ENCODE assay signal across 8 mouse cellular contexts in the genomic region with DNA sequence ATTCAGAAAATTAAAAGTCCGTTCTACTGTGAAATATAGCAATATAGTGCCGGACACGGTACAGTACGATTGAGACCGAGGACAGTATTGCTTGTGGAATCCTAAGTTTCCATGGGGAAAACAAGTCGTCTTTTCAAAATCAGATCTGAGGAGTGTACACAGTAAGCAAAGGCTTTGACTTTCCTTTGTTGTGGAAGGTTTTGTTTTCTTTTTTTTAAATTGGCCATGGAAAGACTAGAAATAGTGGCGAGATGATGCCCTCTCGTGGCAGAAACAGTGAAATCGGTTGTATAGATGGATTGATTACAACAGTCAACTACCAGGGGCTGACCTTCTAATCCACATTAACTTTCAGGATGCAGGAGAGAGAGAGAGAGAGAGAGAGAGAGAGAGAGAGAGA. TPM values are rescaled to one million over a fixed set of nuclear protein-coding genes. Genes with fewer than 3 reads are reported as not detected.
DNase-seq lines count a peak whose midpoint lies in the region.

No protein-coding gene starts in this region.

- intact Hi-C loops in gastrocnemius, postnatal 14 days (cut with DNase I; ENCODE audit: low total_unique reads): no loop called here

- peak; percentile 40 for DNase-seq in kidney, adult 9 months
- DNase-seq in kidney, adult 11 months: no peak
- DNase-seq in MEL-GATA-1-ER (ENCODE audit: extremely low read depth, low read depth): peak; percentile 17
- DNase-seq in cerebellum, adult 8-10 months: peak; percentile 34
- peak; percentile 14 for DNase-seq in gastrocnemius, postnatal 14 days
- DNase-seq in left cerebral cortex, adult 18-20 months (ENCODE audit: low spot score in 2 of 2): peak; percentile 58 to 65
- DNase-seq in right cerebral cortex, postnatal 4 days: peak; percentile 60
- no peak for DNase-seq in spleen, adult 12 weeks (ENCODE audit: low spot score)

RNA-seq across cellular contexts. Expression of gene Enpp5, which starts 40.0 kb away (rescaled TPM):
- 1 to 10 TPM; 5.1 to 5.2 TPM for total RNA-seq in gastrocnemius, postnatal 14 days (2021)
- 100 to 1,000 TPM; 197 to 201 TPM for total RNA-seq in left cerebral cortex, adult 18-20 months (2021)

Comparison
In these comparisons a context has a peak if more than half of its experiments do, and no peak if none do; other contexts are left out.
1. DNase-seq: peak in kidney, adult 9 months (single experiment), MEL-GATA-1-ER (single experiment), cerebellum, adult 8-10 months (single experiment), gastrocnemius, postnatal 14 days (single experiment), left cerebral cortex, adult 18-20 months (2 of 2) and right cerebral cortex, postnatal 4 days (single experiment); none in kidney, adult 11 months (single experiment) and spleen, adult 12 weeks (single experiment).
2. RNA of gene Enpp5, which starts 40.0 kb away (total RNA-seq): 197 to 201 TPM in left cerebral cortex, adult 18-20 months; 5.1 to 5.2 TPM in gastrocnemius, postnatal 14 days; every median in the first group is over 10 times any median in the second.